Mouse (Mus musculus) cerebellum, postnatal 4 days (tissue): ENCODE results near the gene Id2.

Source experiments
- DNase-seq, 2 experiments: peaks; one replicate each; pipeline ENCODE4 v3.0.0; 2022; ENCODE audit warnings: low spot score in 2 of 2, mixed read lengths in 1 of 2

The Id2 gene

GRCm38 (mm10) chr12:25104541-25104940, 7.6 kb upstream of the Id2 start:
- DNase-seq: no peak

GRCm38 (mm10) chr12:25103911-25104310, 7.0 kb upstream of the Id2 start:
- no peak for DNase-seq

- DNase-seq: no peak
Measured at GRCm38 (mm10) chr12:25101389-25101788, 4.4 kb upstream of the Id2 start.

- peak in 1 of 2 experiments; percentile 62 for DNase-seq
Measured at GRCm38 (mm10) chr12:25100411-25101217, 3.7 kb upstream of the Id2 start.

GRCm38 (mm10) chr12:25099563-25100408, 2.8 kb upstream of the Id2 start:
- peak in 1 of 2 experiments; percentile 30 for DNase-seq

GRCm38 (mm10) chr12:25099313-25099562, 2.3 kb upstream of the Id2 start:
- DNase-seq: peak in 1 of 2 experiments; percentile 64

- DNase-seq: peak; percentile 80 to 85
Measured at GRCm38 (mm10) chr12:25098561-25099312, 1.8 kb upstream of the Id2 start.

- DNase-seq: no peak
Measured at GRCm38 (mm10) chr12:25098161-25098550, 1.2 kb upstream of the Id2 start.

- DNase-seq: peak in 1 of 2 experiments; percentile 42
Measured at GRCm38 (mm10) chr12:25097210-25098160, 545 bp upstream of the Id2 start.

GRCm38 (mm10) chr12:25096640-25097051, 294 bp downstream of the Id2 start:
- no peak for DNase-seq

GRCm38 (mm10) chr12:25095974-25096639, 833 bp downstream of the Id2 start:
- DNase-seq: peak; percentile 95 to 96

GRCm38 (mm10) chr12:25095538-25095937, 1.4 kb downstream of the Id2 start:
- DNase-seq: no peak

GRCm38 (mm10) chr12:25094621-25095521, 2.1 kb downstream of the Id2 start:
- DNase-seq: no peak

GRCm38 (mm10) chr12:25093241-25093774, 3.6 kb downstream of the Id2 start:
- DNase-seq: no peak

- DNase-seq: peak in 1 of 2 experiments; percentile 49
Measured at GRCm38 (mm10) chr12:25092751-25093211, 4.2 kb downstream of the Id2 start.

GRCm38 (mm10) chr12:25092027-25092704, 4.8 kb downstream of the Id2 start:
- DNase-seq: peak; percentile 91 to 94

- no peak for DNase-seq
Measured at GRCm38 (mm10) chr12:25089433-25089832, 7.5 kb downstream of the Id2 start.

- DNase-seq: no peak
Measured at GRCm38 (mm10) chr12:25086966-25087365, 10.0 kb downstream of the Id2 start.
